Mouse (Mus musculus): ENCODE measurements at regions not wholly inside any gene's neighbourhood (a gene's known extent, or its start where the extent isn't known, plus 50 kb on each side); places are given as distances from the start of the nearest gene placed in this dataset.

- H3K79me2 ChIP-seq (ENCODE audit: control insufficient read depth, insufficient read depth), result no peaks in the 10 kb centered on the region
- H3K79me3 ChIP-seq (ENCODE audit: low read depth), result no peaks in the 10 kb centered on the region
- no peaks in the 10 kb centered on the region for H3K36me3 ChIP-seq (ENCODE audit: control insufficient read depth, insufficient read depth)
- no peak overlapping the region for H3ac ChIP-seq (ENCODE audit: control insufficient read depth, insufficient read length, low read depth)
- H3K4me3 ChIP-seq (ENCODE audit: insufficient read depth, poor library complexity, severe bottlenecking), result no peak overlapping the region
- no peak for TF ChIP-seq USF1 (IDR thresholded peaks at IDR 0.05; ENCODE audit: low read depth)
- TF ChIP-seq CTCF (IDR thresholded peaks at IDR 0.05; ENCODE audit: control insufficient read depth, insufficient read depth, insufficient read length), result no peak
- no peak for TF ChIP-seq MAX (IDR thresholded peaks at IDR 0.05)
- TF ChIP-seq CEBPB (IDR thresholded peaks at IDR 0.05; ENCODE audit: low read depth), result no peak
- TF ChIP-seq MYOG (IDR thresholded peaks at IDR 0.05; ENCODE audit: control insufficient read depth, extremely low read depth, insufficient read length), result no peak
- TF ChIP-seq MYOD1 (IDR thresholded peaks at IDR 0.05; ENCODE audit: control insufficient read depth, insufficient read length, low read depth), result no peak
- no peak for TF ChIP-seq FOSL1 (IDR thresholded peaks at IDR 0.05; ENCODE audit: insufficient read depth, low read length, poor library complexity, severe bottlenecking)
- H3K27me3 ChIP-seq (ENCODE audit: control insufficient read depth, insufficient read depth, insufficient read length), result no peaks in the 10 kb centered on the region
Measured at GRCm38 (mm10) chr7:124785896-124786295, 658.6 kb upstream of the Kdm8 start.

GRCm38 (mm10) chr7:124788781-124789180, 655.7 kb upstream of the Kdm8 start:
- no peak for TF ChIP-seq USF1 (IDR thresholded peaks at IDR 0.05; ENCODE audit: low read depth)
- TF ChIP-seq CTCF (IDR thresholded peaks at IDR 0.05; ENCODE audit: control insufficient read depth, insufficient read depth, insufficient read length), result no peak
- TF ChIP-seq FOSL1 (IDR thresholded peaks at IDR 0.05; ENCODE audit: insufficient read depth, low read length, poor library complexity, severe bottlenecking), result no peak
- TF ChIP-seq CEBPB (IDR thresholded peaks at IDR 0.05; ENCODE audit: low read depth), result no peak
- TF ChIP-seq MYOD1 (IDR thresholded peaks at IDR 0.05; ENCODE audit: control insufficient read depth, insufficient read length, low read depth), result no peak
- TF ChIP-seq MAX (IDR thresholded peaks at IDR 0.05), result no peak
- no peak for TF ChIP-seq MYOG (IDR thresholded peaks at IDR 0.05; ENCODE audit: control insufficient read depth, extremely low read depth, insufficient read length)
- Histone ChIP-seq H3K27me3 (ENCODE audit: control insufficient read depth, insufficient read depth, insufficient read length) (no peaks in the 10 kb centered on the region), H3K36me3 (ENCODE audit: control insufficient read depth, insufficient read depth) (no peaks in the 10 kb centered on the region), H3K79me2 (ENCODE audit: control insufficient read depth, insufficient read depth) (no peaks in the 10 kb centered on the region), H3K79me3 (ENCODE audit: low read depth) (no peaks in the 10 kb centered on the region), H3ac (ENCODE audit: control insufficient read depth, insufficient read length, low read depth) (no peak overlapping the region), H3K4me3 (ENCODE audit: insufficient read depth, poor library complexity, severe bottlenecking) (no peak overlapping the region)

GRCm38 (mm10) chr7:124803101-124803500, 641.4 kb upstream of the Kdm8 start:
- Histone ChIP-seq H3K4me3 (ENCODE audit: insufficient read depth, poor library complexity, severe bottlenecking) (no peak overlapping the region), H3K79me2 (ENCODE audit: control insufficient read depth, insufficient read depth) (no peaks in the 10 kb centered on the region), H3K27me3 (ENCODE audit: control insufficient read depth, insufficient read depth, insufficient read length) (no peaks in the 10 kb centered on the region), H3K79me3 (ENCODE audit: low read depth) (no peaks in the 10 kb centered on the region), H3ac (ENCODE audit: control insufficient read depth, insufficient read length, low read depth) (no peak overlapping the region), H3K36me3 (ENCODE audit: control insufficient read depth, insufficient read depth) (no peaks in the 10 kb centered on the region)
- TF ChIP-seq CTCF (IDR thresholded peaks at IDR 0.05; ENCODE audit: control insufficient read depth, insufficient read depth, insufficient read length) (no peak), USF1 (IDR thresholded peaks at IDR 0.05; ENCODE audit: low read depth) (no peak), CEBPB (IDR thresholded peaks at IDR 0.05; ENCODE audit: low read depth) (no peak), MYOG (IDR thresholded peaks at IDR 0.05; ENCODE audit: control insufficient read depth, extremely low read depth, insufficient read length) (no peak), FOSL1 (IDR thresholded peaks at IDR 0.05; ENCODE audit: insufficient read depth, low read length, poor library complexity, severe bottlenecking) (no peak), MYOD1 (IDR thresholded peaks at IDR 0.05; ENCODE audit: control insufficient read depth, insufficient read length, low read depth) (no peak), MAX (IDR thresholded peaks at IDR 0.05) (no peak)

- Histone ChIP-seq H3K79me2 (ENCODE audit: control insufficient read depth, insufficient read depth) (no peaks in the 10 kb centered on the region), H3K36me3 (ENCODE audit: control insufficient read depth, insufficient read depth) (no peaks in the 10 kb centered on the region), H3ac (ENCODE audit: control insufficient read depth, insufficient read length, low read depth) (no peak overlapping the region), H3K4me3 (ENCODE audit: insufficient read depth, poor library complexity, severe bottlenecking) (no peak overlapping the region), H3K27me3 (ENCODE audit: control insufficient read depth, insufficient read depth, insufficient read length) (no peaks in the 10 kb centered on the region), H3K79me3 (ENCODE audit: low read depth) (no peaks in the 10 kb centered on the region)
- TF ChIP-seq CTCF (IDR thresholded peaks at IDR 0.05; ENCODE audit: control insufficient read depth, insufficient read depth, insufficient read length) (no peak), FOSL1 (IDR thresholded peaks at IDR 0.05; ENCODE audit: insufficient read depth, low read length, poor library complexity, severe bottlenecking) (no peak)
Measured at GRCm38 (mm10) chr7:124834692-124835091, 609.8 kb upstream of the Kdm8 start.

- Histone ChIP-seq H3ac (ENCODE audit: control insufficient read depth, insufficient read length, low read depth) (no peak overlapping the region), H3K36me3 (ENCODE audit: control insufficient read depth, insufficient read depth) (no peaks in the 10 kb centered on the region), H3K27me3 (ENCODE audit: control insufficient read depth, insufficient read depth, insufficient read length) (no peaks in the 10 kb centered on the region), H3K4me3 (ENCODE audit: insufficient read depth, poor library complexity, severe bottlenecking) (no peak overlapping the region), H3K79me2 (ENCODE audit: control insufficient read depth, insufficient read depth) (no peaks in the 10 kb centered on the region), H3K79me3 (ENCODE audit: low read depth) (no peaks in the 10 kb centered on the region)
- TF ChIP-seq USF1 (IDR thresholded peaks at IDR 0.05; ENCODE audit: low read depth) (no peak), MAX (IDR thresholded peaks at IDR 0.05) (no peak), MYOD1 (IDR thresholded peaks at IDR 0.05; ENCODE audit: control insufficient read depth, insufficient read length, low read depth) (no peak), MYOG (IDR thresholded peaks at IDR 0.05; ENCODE audit: control insufficient read depth, extremely low read depth, insufficient read length) (no peak), CEBPB (IDR thresholded peaks at IDR 0.05; ENCODE audit: low read depth) (no peak), FOSL1 (IDR thresholded peaks at IDR 0.05; ENCODE audit: insufficient read depth, low read length, poor library complexity, severe bottlenecking) (no peak), CTCF (IDR thresholded peaks at IDR 0.05; ENCODE audit: control insufficient read depth, insufficient read depth, insufficient read length) (no peak)
Measured at GRCm38 (mm10) chr7:124836531-124836930, 607.9 kb upstream of the Kdm8 start.

GRCm38 (mm10) chr7:124855056-124855455, 589.4 kb upstream of the Kdm8 start:
- Histone ChIP-seq H3ac (ENCODE audit: control insufficient read depth, insufficient read length, low read depth) (no peak overlapping the region), H3K36me3 (ENCODE audit: control insufficient read depth, insufficient read depth) (no peaks in the 10 kb centered on the region), H3K27me3 (ENCODE audit: control insufficient read depth, insufficient read depth, insufficient read length) (no peaks in the 10 kb centered on the region), H3K79me2 (ENCODE audit: control insufficient read depth, insufficient read depth) (no peaks in the 10 kb centered on the region), H3K79me3 (ENCODE audit: low read depth) (no peaks in the 10 kb centered on the region), H3K4me3 (ENCODE audit: insufficient read depth, poor library complexity, severe bottlenecking) (no peak overlapping the region)
- TF ChIP-seq MYOG (IDR thresholded peaks at IDR 0.05; ENCODE audit: control insufficient read depth, extremely low read depth, insufficient read length) (no peak), MAX (IDR thresholded peaks at IDR 0.05) (no peak), FOSL1 (IDR thresholded peaks at IDR 0.05; ENCODE audit: insufficient read depth, low read length, poor library complexity, severe bottlenecking) (no peak), CEBPB (IDR thresholded peaks at IDR 0.05; ENCODE audit: low read depth) (no peak), CTCF (IDR thresholded peaks at IDR 0.05; ENCODE audit: control insufficient read depth, insufficient read depth, insufficient read length) (no peak), USF1 (IDR thresholded peaks at IDR 0.05; ENCODE audit: low read depth) (no peak), MYOD1 (IDR thresholded peaks at IDR 0.05; ENCODE audit: control insufficient read depth, insufficient read length, low read depth) (no peak)

All from C2C12 (cell line).